Comparison of ENCODE assay signal across 29 mouse cellular contexts in the genomic region with DNA sequence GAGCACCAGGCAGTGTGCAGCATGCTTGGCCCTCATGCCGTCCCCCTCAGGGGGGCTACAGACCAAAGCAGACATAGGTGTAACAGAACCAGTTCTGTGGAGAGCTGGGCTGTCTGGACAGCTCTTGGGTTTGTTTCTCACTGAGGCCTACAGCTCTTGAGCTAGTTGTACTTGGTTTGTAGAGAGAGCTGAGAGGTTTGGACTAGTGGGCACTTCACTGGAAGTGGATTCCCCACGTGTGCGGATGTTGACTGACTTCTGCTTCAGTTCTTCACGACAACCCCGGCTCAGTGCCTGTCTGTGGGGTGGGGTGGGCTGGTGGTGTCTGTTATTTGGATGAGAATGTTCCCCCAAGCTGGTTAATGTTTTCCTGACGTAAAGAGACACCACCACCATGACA. TPM values are rescaled to one million over a fixed set of nuclear protein-coding genes. Genes with fewer than 3 reads are reported as not detected.
DNase-seq lines count a peak whose midpoint lies in the region; ATAC-seq and TF ChIP-seq lines count a peak whose summit lies in the region.
"Had no signal": no experiment of that assay in that cellular context is flagged by ENCODE, and none has a peak within 500 bp of the region (broad histone marks: within the 10 kb centered on the region; RNA-seq: fewer than 3 reads in every experiment).

No protein-coding gene starts in this region.

- H3K36me3 ChIP-seq in heart, embryonic 15.5 days = peaks cover 15% of the 10 kb centered on the region
- H3K36me3 ChIP-seq in intestine, embryonic 14.5 days (ENCODE audit: control insufficient read depth, insufficient read depth, low read length) = peaks cover 13% of the 10 kb centered on the region
- H3K36me3 ChIP-seq in intestine, postnatal 0 days (ENCODE audit: control insufficient read depth, insufficient read depth) = peaks cover 3% of the 10 kb centered on the region; the same call in 1 of the 2 replicates
- no peaks in the 10 kb centered on the region for H3K36me3 ChIP-seq in ES-E14 (ENCODE audit: control insufficient read depth, insufficient read depth, low read length, poor library complexity, severe bottlenecking)
- no peaks in the 10 kb centered on the region for H3K36me3 ChIP-seq in lung, postnatal 0 days (ENCODE audit: insufficient read depth, low read length)
- H3K36me3 ChIP-seq: G1E had no signal

- H3K27ac ChIP-seq in heart, embryonic 15.5 days = peak overlapping the region; percentile 25; the same call in 1 of the 2 replicates
- 0 out of 2 replicates have a peak overlapping the region, but pooled peaks have one; percentile 17 for H3K27ac ChIP-seq in intestine, embryonic 14.5 days (ENCODE audit: low read depth)
- no peak overlapping the region for H3K27ac ChIP-seq in intestine, postnatal 0 days (ENCODE audit: low read depth, low read length)
- peak overlapping the region; percentile 49 for H3K27ac ChIP-seq in ES-E14 (ENCODE audit: insufficient read depth, low read depth, low read length, poor library complexity, severe bottlenecking)
- H3K27ac ChIP-seq in lung, postnatal 0 days (ENCODE audit: low read length) = no peak overlapping the region
- H3K27ac ChIP-seq: embryonic facial prominence, embryonic 13.5 days; forebrain, embryonic 13.5 days; intestine, embryonic 15.5 days; limb, embryonic 12.5 days; neural tube, embryonic 12.5 days had no signal

- DNase-seq in heart, adult 11 months = no peak
- DNase-seq in intestine, embryonic 14.5 days (ENCODE audit: low spot score) = no peak
- DNase-seq in ES-E14 (ENCODE audit: low read depth, low spot score) = no peak
- peak; percentile 78 for DNase-seq in lung, postnatal 0 days (ENCODE audit: low spot score)
- no peak for DNase-seq in adrenal gland, postnatal 10 days
- DNase-seq in testis, postnatal 10 days (ENCODE audit: low spot score) = no peak
- DNase-seq: cerebellum, adult 11-12 months; cerebellum, postnatal 25 days; kidney, postnatal 36 days; layer of hippocampus, postnatal 36 days; liver, postnatal 0 days; midbrain, embryonic 14.5 days; retina, postnatal 1 day; right cerebral cortex, postnatal 25 days; spleen, adult 18-20 months; thymus, adult 2 months; thymus, postnatal 4 days had no signal

- ATAC-seq in heart, embryonic 15.5 days (replicated peaks; ENCODE audit: insufficient number of reproducible peaks, insufficient read depth, low FRiP score, low read depth) = no peak
- no peak for ATAC-seq in intestine, embryonic 14.5 days (replicated peaks; ENCODE audit: low FRiP score, low TSS enrichment, low read depth)
- no peak for ATAC-seq in intestine, postnatal 0 days
- ATAC-seq in lung, postnatal 0 days = peak; percentile 48
- ATAC-seq: forebrain, embryonic 13.5 days; intestine, embryonic 15.5 days; liver, postnatal 0 days; Patski had no signal

- no peak overlapping the region for H3K4me2 ChIP-seq in heart, embryonic 15.5 days
- H3K4me2 ChIP-seq in intestine, embryonic 14.5 days (ENCODE audit: low read length) = no peak overlapping the region
- H3K4me2 ChIP-seq in intestine, postnatal 0 days (replicated peaks; ENCODE audit: low read depth) = no peak overlapping the region
- H3K4me2 ChIP-seq in lung, postnatal 0 days (replicated peaks; ENCODE audit: low read depth, low read length) = no peak overlapping the region
- H3K4me2 ChIP-seq: embryonic facial prominence, embryonic 13.5 days; forebrain, embryonic 13.5 days; heart, embryonic 11.5 days; intestine, embryonic 15.5 days; limb, embryonic 12.5 days; liver, embryonic 11.5 days; neural tube, embryonic 12.5 days had no signal

- no peak overlapping the region for H3K9ac ChIP-seq in heart, embryonic 15.5 days
- no peak overlapping the region for H3K9ac ChIP-seq in intestine, embryonic 14.5 days (ENCODE audit: low read length)
- no peak overlapping the region for H3K9ac ChIP-seq in intestine, postnatal 0 days (ENCODE audit: low read depth, low read length)
- H3K9ac ChIP-seq in ES-E14 (ENCODE audit: insufficient read depth, low read depth, low read length, poor library complexity, severe bottlenecking) = no peak overlapping the region
- no peak overlapping the region for H3K9ac ChIP-seq in lung, postnatal 0 days (replicated peaks; ENCODE audit: low read depth)
- H3K9ac ChIP-seq: embryonic facial prominence, embryonic 13.5 days; forebrain, embryonic 13.5 days; intestine, embryonic 15.5 days; limb, embryonic 12.5 days; liver, postnatal 0 days; neural tube, embryonic 12.5 days had no signal

- 70% methylated on average over 6 of the region's 6 CpGs for WGBS in heart, embryonic 15.5 days
- WGBS in intestine, embryonic 14.5 days = 80% methylated on average over 6 of the region's 6 CpGs
- 75% methylated on average over 6 of the region's 6 CpGs for WGBS in intestine, postnatal 0 days
- 55% methylated on average over 6 of the region's 6 CpGs for WGBS in lung, postnatal 0 days

- H3K9me3 ChIP-seq in heart, embryonic 15.5 days (replicated peaks) = no peaks in the 10 kb centered on the region
- no peaks in the 10 kb centered on the region for H3K9me3 ChIP-seq in intestine, embryonic 14.5 days (ENCODE audit: control insufficient read depth, low read length)
- H3K9me3 ChIP-seq in intestine, postnatal 0 days (ENCODE audit: control insufficient read depth) = no peaks in the 10 kb centered on the region
- no peaks in the 10 kb centered on the region for H3K9me3 ChIP-seq in ES-E14 (ENCODE audit: control insufficient read depth, insufficient read depth, low read depth, low read length)
- H3K9me3 ChIP-seq in lung, postnatal 0 days (ENCODE audit: low read length) = no peaks in the 10 kb centered on the region
- H3K9me3 ChIP-seq: embryonic facial prominence, embryonic 13.5 days; forebrain, embryonic 13.5 days; G1E; intestine, embryonic 15.5 days; limb, embryonic 12.5 days; neural tube, embryonic 12.5 days had no signal

- H3K4me3 ChIP-seq in heart, embryonic 15.5 days = no peak overlapping the region
- H3K4me3 ChIP-seq in intestine, embryonic 14.5 days (ENCODE audit: low read depth, low read length) = no peak overlapping the region
- no peak overlapping the region for H3K4me3 ChIP-seq in intestine, postnatal 0 days (ENCODE audit: low read depth, low read length)
- H3K4me3 ChIP-seq in ES-E14 (ENCODE audit: insufficient read depth in 1 of 2, low read depth in 1 of 2, low read length in 2 of 2, poor library complexity in 1 of 2, severe bottlenecking in 1 of 2) = no peak overlapping the region
- no peak overlapping the region for H3K4me3 ChIP-seq in lung, postnatal 0 days (ENCODE audit: low read depth, low read length)
- H3K4me3 ChIP-seq: embryonic facial prominence, embryonic 13.5 days; forebrain, embryonic 13.5 days; intestine, embryonic 15.5 days; limb, embryonic 12.5 days; megakaryocyte, embryonic 14.5 days; neural tube, embryonic 12.5 days had no signal

- no peak for TF ChIP-seq EP300 in lung, postnatal 0 days (IDR thresholded peaks at IDR 0.05)

- no peak for TF ChIP-seq CTCF in intestine, postnatal 0 days (IDR thresholded peaks at IDR 0.05; ENCODE audit: low read depth)
- no peak for TF ChIP-seq CTCF in lung, postnatal 0 days (IDR thresholded peaks at IDR 0.05)

- peaks cover 65% of the 10 kb centered on the region for H3K4me1 ChIP-seq in heart, embryonic 15.5 days (replicated peaks)
- peaks cover 21% of the 10 kb centered on the region for H3K4me1 ChIP-seq in intestine, embryonic 14.5 days (replicated peaks; ENCODE audit: control insufficient read depth, insufficient read depth, low read length)
- no peaks in the 10 kb centered on the region for H3K4me1 ChIP-seq in intestine, postnatal 0 days (replicated peaks; ENCODE audit: control insufficient read depth, insufficient read depth, low read length)
- peaks cover 0 to 11% of the 10 kb centered on the region in 2 experiments; a peak in 3 of 4 replicates for H3K4me1 ChIP-seq in ES-E14 (ENCODE audit: control insufficient read depth in 2 of 2, insufficient read depth in 2 of 2, low read length in 2 of 2, poor library complexity in 1 of 2)
- peaks cover 5% of the 10 kb centered on the region; the same call in 1 of the 2 replicates for H3K4me1 ChIP-seq in lung, postnatal 0 days (ENCODE audit: insufficient read depth, low read depth, low read length)
- H3K4me1 ChIP-seq: megakaryocyte, embryonic 14.5 days had no signal

- H3K27me3 ChIP-seq in heart, embryonic 15.5 days = no peaks in the 10 kb centered on the region
- H3K27me3 ChIP-seq in intestine, embryonic 14.5 days (replicated peaks; ENCODE audit: control insufficient read depth, insufficient read depth, low read length) = no peaks in the 10 kb centered on the region
- no peaks in the 10 kb centered on the region for H3K27me3 ChIP-seq in intestine, postnatal 0 days (replicated peaks; ENCODE audit: control insufficient read depth, insufficient read depth, low read length)
- 0 out of 2 replicates have a peak, but pooled peaks cover 3% of the 10 kb centered on the region for H3K27me3 ChIP-seq in lung, postnatal 0 days (replicated peaks; ENCODE audit: insufficient read depth, low read length)
- H3K27me3 ChIP-seq: embryonic facial prominence, embryonic 13.5 days; forebrain, embryonic 13.5 days; intestine, embryonic 15.5 days; limb, embryonic 12.5 days; neural tube, embryonic 12.5 days; Patski had no signal

- in situ Hi-C loops in ES-E14 (cut with MboI; ENCODE audit: low sequenced_read_pairs in 2 of 2, unreplicated experiment in 2 of 2) = no loop called here

TF ChIP-seq in ES-E14, 5 proteins besides CTCF, POLR2A, EP300 and RAD21:
- TF ChIP-seq ZC3H11A (IDR thresholded peaks at IDR 0.05; ENCODE audit: borderline replicate concordance, low read depth, low read length) (no peak), MAFK (IDR thresholded peaks at IDR 0.05; ENCODE audit: insufficient read depth, low read depth, low read length) (no peak), ZNF384 (IDR thresholded peaks at IDR 0.05; ENCODE audit: low read depth, low read length) (no peak), CHD2 (IDR thresholded peaks at IDR 0.05; ENCODE audit: low read depth, low read length) (no peak), HCFC1 (IDR thresholded peaks at IDR 0.05; ENCODE audit: borderline replicate concordance, insufficient read depth, low read length) (no peak)

RNA-seq across cellular contexts. Expression of gene Afap1, which starts 46.8 kb away (rescaled TPM):
- 22.6 and 27.1 TPM in 2 replicates for polyA plus RNA-seq in heart, embryonic 15.5 days (2015; fragmentation: Nextera tagmentation; extraction: Ambion mirVana)
- 18.8 and 23.0 TPM in 2 replicates for polyA plus RNA-seq in intestine, embryonic 14.5 days (2014; fragmentation: Nextera tagmentation; extraction: Ambion mirVana)
- polyA plus RNA-seq in intestine, postnatal 0 days (2015; fragmentation: Nextera tagmentation; extraction: Ambion mirVana) = 7.9 and 8.1 TPM in 2 replicates
- 9.0 and 13.7 TPM in 2 replicates for total RNA-seq in ES-E14 (2012; rRNA removed)
- polyA plus RNA-seq in lung, postnatal 0 days (2015; fragmentation: Nextera tagmentation; extraction: Ambion mirVana) = 12.9 and 14.7 TPM in 2 replicates
- total RNA-seq in adrenal gland, postnatal 10 days (2021) = 10 to 100 TPM; 24.2 to 30.6 TPM
- polyA plus RNA-seq: G1E had no signal

Comparison
In these comparisons a context has a peak if more than half of its experiments do, and no peak if none do; other contexts are left out.
1. H3K27ac ChIP-seq: peak in heart, embryonic 15.5 days (single experiment), intestine, embryonic 14.5 days (single experiment) and ES-E14 (single experiment); none in intestine, postnatal 0 days (single experiment) and lung, postnatal 0 days (single experiment).